Mouse (Mus musculus) bone marrow macrophage, adult 2 months (primary cell): ENCODE results near the gene Gucy2f. TPM values are rescaled to one million over a fixed set of nuclear protein-coding genes. Genes with fewer than 3 reads are reported as not detected.
"Not testable (repeated sequence)": the region's sequence is repeated elsewhere in the genome, so short reads cannot be mapped to it uniquely, and the experiment has no call there.

Experiments used
- H3K27ac ChIP-seq: 2 replicates; pipeline ENCODE4 v1.5.1; 2012; ENCODE audit warnings: low read depth, low read length; ENCODE audit not compliant: insufficient read depth
- H3K4me1 ChIP-seq: 2 replicates; pipeline ENCODE4 v1.6.1; 2012; ENCODE audit warnings: low read length; ENCODE audit not compliant: control insufficient read depth, insufficient read depth
- H3K4me3 ChIP-seq: 2 replicates; pipeline ENCODE4 v1.5.1; 2012; ENCODE audit warnings: mild to moderate bottlenecking, low read length, moderate library complexity; ENCODE audit not compliant: insufficient read depth
- CTCF ChIP-seq: IDR thresholded peaks from 2 replicates; pipeline ENCODE4 v1.5.1; 2012; ENCODE audit warnings: low read depth, mild to moderate bottlenecking, low read length, moderate library complexity
- POLR2A ChIP-seq: IDR thresholded peaks from 2 replicates; pipeline ENCODE4 v1.6.1; 2012; ENCODE audit warnings: mild to moderate bottlenecking, low read depth, low read length, borderline replicate concordance
- polyA plus RNA-seq: library from polyadenylated mRNA; stranded (reverse); fragments of >200 nt; gene quantifications from 2 replicates; pipeline ENCODE4 v1.2.4, GENCODE M21; 2012; ENCODE audit not compliant: missing spikeins, insufficient read depth, insufficient read length

Gucy2f gene
- not detected in 2 replicates for polyA plus RNA-seq

DNA sequence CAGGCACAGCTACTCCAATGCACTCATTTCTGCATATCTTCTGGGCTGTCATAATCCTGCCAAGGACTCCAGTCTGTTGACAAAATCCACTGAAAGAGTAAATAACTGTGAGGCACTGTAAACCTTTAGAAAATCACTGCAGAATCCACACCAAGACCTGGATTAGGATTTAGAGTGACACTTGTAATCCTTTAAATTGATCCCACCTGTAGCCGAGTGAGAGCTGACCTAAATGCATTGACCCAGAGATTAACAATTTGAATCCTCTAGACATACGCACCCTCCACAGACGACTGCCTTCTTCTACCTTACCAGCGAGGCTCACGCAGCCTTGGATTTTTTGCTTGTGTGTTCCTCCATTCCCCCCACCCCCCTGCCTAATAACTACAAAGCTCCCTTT, at the start of gene Gucy2f:
Gene Gucy2f, minus strand, starts transcription at position 101 of the 400 bp plus-strand sequence.
- H3K4me3 ChIP-seq, result no peak within 1 kb of the TSS
- TF ChIP-seq POLR2A, result no peak
- TF ChIP-seq CTCF, result no peak
- H3K4me1 ChIP-seq, result no peaks in the 10 kb centered on the region
- no peak within 1 kb of the TSS for H3K27ac ChIP-seq

DNA sequence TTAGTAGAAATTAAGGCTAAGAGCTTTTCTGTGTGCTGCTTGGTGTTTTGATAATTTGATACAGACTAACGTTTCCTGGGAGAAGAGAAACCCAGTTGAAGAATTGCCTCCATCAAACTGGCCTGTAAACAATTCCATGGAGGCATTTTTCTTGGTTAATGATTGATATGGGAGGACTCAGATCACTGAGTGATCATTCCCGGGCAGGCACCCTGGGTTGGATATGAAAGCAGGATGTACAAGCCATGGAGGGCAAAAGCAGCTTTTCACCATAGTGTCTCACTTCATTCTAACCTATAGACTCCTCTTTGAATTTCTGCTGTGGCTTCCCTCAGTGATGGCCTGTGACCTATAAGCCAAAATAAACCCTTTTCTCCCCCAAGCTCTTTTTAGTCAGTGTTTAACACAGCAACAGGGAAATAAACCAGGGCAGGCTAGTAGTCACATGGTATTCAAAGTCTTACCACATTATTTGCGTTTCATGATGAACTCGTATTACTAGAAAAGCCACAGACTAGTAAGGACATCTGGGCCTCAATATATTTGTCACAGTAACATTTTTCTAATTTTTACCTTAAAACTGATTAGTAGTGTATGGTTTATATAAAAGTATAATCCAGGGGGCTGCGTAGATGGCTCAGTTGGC, 49.1 kb upstream of the Gucy2f start:
- Histone ChIP-seq H3K27ac (no peak overlapping the region), H3K4me3 (no peak overlapping the region), H3K4me1 (no peaks in the 10 kb centered on the region)
- TF ChIP-seq POLR2A (no peak), CTCF (no peak)

DNA sequence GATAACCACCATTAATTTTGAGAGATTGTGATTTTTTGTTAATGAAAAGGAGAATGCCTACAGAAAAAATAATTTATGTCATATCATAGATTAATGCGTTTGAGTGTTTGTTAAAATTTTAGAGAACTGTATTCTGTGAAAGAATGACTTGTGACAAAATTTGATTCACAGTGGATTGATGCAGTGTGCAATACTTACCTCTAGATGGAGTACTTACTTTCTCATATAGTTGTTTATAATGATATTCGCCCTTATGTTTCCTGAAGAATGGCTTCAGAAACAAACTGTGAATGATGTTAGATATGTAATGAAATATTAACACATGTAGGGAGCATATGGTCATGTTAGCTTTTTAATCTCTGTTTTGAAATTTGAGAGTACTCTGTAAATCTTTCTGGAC, 40.4 kb upstream of the Gucy2f start:
- H3K4me1 ChIP-seq, result no peaks in the 10 kb centered on the region
- TF ChIP-seq POLR2A, result no peak
- TF ChIP-seq CTCF, result no peak
- no peak overlapping the region for H3K4me3 ChIP-seq
- H3K27ac ChIP-seq, result no peak overlapping the region

DNA sequence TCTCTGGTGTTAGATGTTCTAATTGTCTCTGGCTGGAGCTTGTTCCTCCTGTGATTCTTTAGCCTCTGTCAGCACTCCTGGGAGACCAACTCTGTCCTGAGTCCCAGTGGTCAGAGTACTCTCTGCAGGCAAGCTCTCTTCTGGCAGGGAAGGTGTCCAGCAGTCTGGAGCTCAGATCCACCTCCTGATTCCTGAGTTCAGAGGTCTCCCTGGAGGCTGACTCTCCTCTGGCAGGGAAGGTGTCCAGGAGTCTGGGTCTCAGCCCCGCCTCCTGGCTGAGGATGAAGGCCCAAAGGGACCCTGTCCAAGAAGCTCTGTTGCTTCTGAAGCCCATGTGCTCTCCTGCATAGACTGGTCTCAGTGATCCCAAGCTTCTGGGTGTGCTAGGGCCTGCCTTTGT, 39.4 kb upstream of the Gucy2f start:
- not testable (repeated sequence) for H3K27ac ChIP-seq, H3K4me1 ChIP-seq, H3K4me3 ChIP-seq

DNA sequence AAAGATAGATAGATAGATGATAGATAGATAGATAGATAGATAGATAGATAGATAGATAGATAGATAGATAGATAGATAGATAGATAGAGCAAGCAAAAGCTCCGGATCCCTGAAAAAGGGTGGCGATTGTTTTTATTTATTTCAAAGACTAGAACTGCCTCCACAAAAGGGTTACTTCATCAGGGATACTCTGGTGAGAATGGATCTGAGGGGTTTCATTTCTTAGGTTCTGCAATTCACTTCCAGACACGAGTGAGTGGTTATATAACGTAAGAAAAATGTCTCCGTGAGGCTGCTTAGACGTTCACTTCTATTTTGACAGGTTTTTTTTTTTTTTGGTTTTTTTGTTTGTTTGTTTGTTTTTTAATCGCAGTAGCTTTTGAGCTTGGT, 32.0 kb upstream of the Gucy2f start:
- Histone ChIP-seq H3K4me3 (peak overlapping the region; percentile 44), H3K4me1 (no peaks in the 10 kb centered on the region), H3K27ac (no peak overlapping the region)
- no peak for TF ChIP-seq POLR2A
- TF ChIP-seq CTCF, result no peak

DNA sequence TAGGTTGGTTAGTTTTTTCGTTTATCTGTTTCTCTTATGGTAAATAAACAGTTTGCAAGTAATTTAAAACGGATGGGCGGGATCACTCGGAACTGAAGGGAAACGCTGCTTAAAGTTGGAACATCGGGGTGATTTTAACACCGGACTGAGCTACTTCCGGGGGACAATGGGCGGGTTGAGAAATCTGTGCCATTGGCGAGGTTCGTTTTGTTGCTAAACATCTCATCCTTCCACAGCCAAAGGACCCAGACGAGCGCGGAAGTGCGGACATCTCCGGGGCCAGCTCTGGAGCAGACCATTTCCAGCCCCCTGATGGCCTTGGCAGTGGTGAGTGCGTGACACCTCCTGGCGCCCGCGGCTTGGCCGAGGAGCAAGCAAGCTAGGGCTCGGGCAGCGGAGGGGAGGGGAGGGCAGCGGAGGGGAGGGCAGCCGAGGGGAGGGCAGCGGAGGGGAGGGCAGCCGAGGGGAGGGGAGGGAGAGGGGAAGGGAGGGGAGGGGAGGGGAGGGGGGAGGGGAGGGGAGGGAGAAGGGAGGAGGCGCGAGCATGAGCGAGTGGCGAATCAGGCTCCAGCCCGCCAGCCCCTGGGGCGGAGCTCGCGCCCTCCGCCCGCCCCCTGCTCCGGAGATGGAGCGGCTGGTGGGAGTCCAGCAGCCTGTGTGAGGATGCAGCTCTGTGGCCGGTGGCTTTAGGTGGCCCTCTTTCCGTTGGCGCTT, 31.5 kb upstream of the Gucy2f start:
- H3K27ac ChIP-seq, result peak overlapping the region; percentile 75
- peak overlapping the region; percentile 83 for H3K4me3 ChIP-seq
- TF ChIP-seq POLR2A (no peak), CTCF (no peak)
- no peaks in the 10 kb centered on the region for H3K4me1 ChIP-seq

DNA sequence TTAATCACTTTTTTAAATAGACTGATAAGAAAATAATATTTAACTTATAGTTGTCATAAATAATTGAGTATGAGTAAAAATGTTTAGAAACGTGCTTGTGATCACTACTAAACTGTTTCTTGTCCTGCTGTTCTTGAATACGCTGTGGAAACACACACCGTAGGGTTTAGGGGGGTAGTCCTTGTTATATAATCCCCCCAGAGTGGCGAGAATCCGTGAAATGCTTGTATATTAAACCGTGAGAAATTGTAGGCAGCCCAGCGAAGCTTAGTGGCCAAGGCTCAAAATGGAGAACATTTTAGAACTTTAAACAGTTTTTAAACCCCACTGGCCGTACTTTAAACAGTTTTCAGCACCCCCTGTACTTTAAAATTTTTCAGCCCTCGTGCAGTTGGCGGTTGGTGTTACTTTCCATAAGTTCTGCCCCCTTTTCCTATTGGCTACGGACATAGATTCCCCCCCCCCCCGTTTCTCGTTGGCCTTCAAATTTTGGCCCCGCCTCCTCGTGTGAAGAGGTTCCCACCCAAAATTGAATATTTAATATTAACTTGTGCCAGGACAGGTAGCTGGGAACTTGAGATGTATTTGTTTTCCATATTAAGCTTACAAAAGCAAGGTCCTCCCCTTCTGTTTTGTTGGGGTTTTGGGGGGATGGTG, 30.8 kb upstream of the Gucy2f start:
- Histone ChIP-seq H3K27ac (peak overlapping the region; percentile 75; the same call in 1 of the 2 replicates), H3K4me3 (peak overlapping the region; percentile 83), H3K4me1 (no peaks in the 10 kb centered on the region)
- TF ChIP-seq CTCF (no peak), POLR2A (no peak)

DNA sequence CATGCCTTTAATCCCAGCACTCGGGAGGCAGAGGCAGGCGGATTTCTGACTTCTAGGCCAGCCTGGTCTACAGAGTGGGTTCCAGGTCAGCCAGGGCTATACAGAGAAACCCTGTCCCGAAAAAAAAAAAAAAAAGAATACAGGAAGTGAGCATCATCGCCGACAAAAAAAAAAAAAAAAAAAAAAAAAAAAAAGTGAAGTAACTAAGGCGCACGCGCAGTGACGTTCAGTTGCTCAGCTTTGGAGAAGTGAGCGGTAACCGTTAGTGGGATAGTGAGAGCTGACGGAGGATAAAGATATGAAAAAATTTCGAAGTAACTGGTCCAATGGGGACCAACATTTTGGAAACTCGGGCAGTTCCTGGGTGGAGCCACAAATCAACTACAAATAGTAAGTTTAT, 29.8 kb upstream of the Gucy2f start, which contains the start of gene Nxt2:
Gene Nxt2, plus strand, starts transcription at position 229 of the 400 bp plus-strand sequence.
- Histone ChIP-seq H3K4me3 (peak within 1 kb of the TSS; percentile 83), H3K27ac (0 out of 2 replicates have a peak within 1 kb of the TSS, but pooled peaks have one; percentile 3), H3K4me1 (no peaks in the 10 kb centered on the region)
- TF ChIP-seq POLR2A (no peak), CTCF (no peak)

DNA sequence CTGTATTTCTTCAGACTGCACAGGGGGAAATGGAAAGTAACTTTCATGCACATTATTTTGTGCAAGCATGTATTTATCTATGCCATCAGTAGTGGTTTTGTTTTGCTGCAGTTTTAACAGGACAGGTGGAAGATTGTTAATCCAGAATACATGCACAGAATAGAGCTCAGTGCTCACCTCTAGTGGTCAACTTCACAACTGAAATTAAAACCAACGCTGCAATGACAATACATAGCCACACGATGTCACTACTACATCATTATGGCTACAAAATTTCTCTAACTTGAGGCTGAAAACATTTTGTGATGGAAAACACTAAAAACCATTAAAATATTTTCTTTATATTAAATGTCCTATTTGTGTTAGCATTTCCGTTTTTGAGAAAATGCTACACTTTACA, 3.6 kb upstream of the Gucy2f start:
- Histone ChIP-seq H3K27ac (no peak overlapping the region), H3K4me3 (no peak overlapping the region), H3K4me1 (no peaks in the 10 kb centered on the region)
- TF ChIP-seq POLR2A (no peak), CTCF (no peak)

DNA sequence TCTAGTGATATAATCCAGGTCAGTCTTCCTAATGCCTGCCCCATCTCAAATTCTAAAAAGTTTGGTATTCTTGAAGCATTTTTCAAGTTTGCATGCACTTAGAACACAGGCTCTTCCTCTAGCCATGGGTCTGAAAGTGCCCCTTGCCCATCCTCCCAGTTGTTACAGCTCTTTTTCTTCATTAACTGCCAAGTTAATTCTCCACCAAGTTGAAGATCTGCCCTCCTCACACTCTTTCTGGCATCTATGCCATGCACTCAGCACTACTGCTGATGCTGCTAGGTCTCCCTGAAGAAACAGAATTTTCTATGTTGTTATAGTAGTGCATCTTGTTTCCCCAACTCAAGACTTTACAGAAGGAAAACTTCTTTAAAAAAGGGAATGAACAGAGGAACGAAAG, 1.2 kb downstream of the Gucy2f start:
- no peak overlapping the region for H3K4me3 ChIP-seq
- H3K27ac ChIP-seq, result no peak overlapping the region
- H3K4me1 ChIP-seq, result no peaks in the 10 kb centered on the region; the same call in 1 of the 2 replicates
- TF ChIP-seq CTCF (no peak), POLR2A (no peak)
